Comparison of ENCODE assay signal across 8 mouse cellular contexts in genomic region chr3:116512151-116512903, GRCm38 (mm10). TPM values are rescaled to one million over a fixed set of nuclear protein-coding genes. Genes with fewer than 3 reads are reported as not detected.
DNase-seq lines count a peak whose midpoint lies in the region; ATAC-seq lines count a peak whose summit lies in the region.

No protein-coding gene starts in this region.

- H3K4me3 ChIP-seq in neural tube, embryonic 11.5 days (ENCODE audit: low read depth, low read length) = peak overlapping the region; percentile 55
- H3K4me3 ChIP-seq in forebrain, embryonic 11.5 days (ENCODE audit: low read depth, low read length) = peak overlapping the region; percentile 49
- H3K4me3 ChIP-seq in kidney, embryonic 14.5 days (ENCODE audit: low read length) = peak overlapping the region; percentile 69

- no peaks in the 10 kb centered on the region for H3K27me3 ChIP-seq in neural tube, embryonic 11.5 days (ENCODE audit: control insufficient read depth, insufficient read depth, low read length)
- H3K27me3 ChIP-seq in forebrain, embryonic 11.5 days (ENCODE audit: control insufficient read depth, insufficient read depth, low read length) = no peaks in the 10 kb centered on the region
- H3K27me3 ChIP-seq in kidney, embryonic 14.5 days (ENCODE audit: control insufficient read depth, insufficient read depth, low read length) = no peaks in the 10 kb centered on the region

- peak; percentile 16; the same call in 1 of the 2 replicates for ATAC-seq in neural tube, embryonic 11.5 days (ENCODE audit: insufficient read depth, low FRiP score, low TSS enrichment)
- ATAC-seq in forebrain, embryonic 11.5 days (replicated peaks; ENCODE audit: low FRiP score) = peak; percentile 21
- peak; percentile 29 for ATAC-seq in kidney, embryonic 14.5 days (ENCODE audit: low FRiP score, low TSS enrichment)

- no peak for DNase-seq in neural tube, embryonic 11.5 days (ENCODE audit: low spot score)
- no peak for DNase-seq in neural tube, embryonic 10.5 days (ENCODE audit: extremely low spot score, low spot score)
- DNase-seq in ZHBTc4 (ENCODE audit: low read depth, low spot score) = peak; percentile 91
- no peak for DNase-seq in forebrain, embryonic 11.5 days (ENCODE audit: low spot score)
- DNase-seq in lung, postnatal 36 days = peak; percentile 57
- peak; percentile 34 to 40 for DNase-seq in thymus, postnatal 10 days (ENCODE audit: low spot score in 2 of 2)
- DNase-seq in retina, postnatal 1 day = no peak

- H3K4me2 ChIP-seq in neural tube, embryonic 11.5 days (ENCODE audit: low read depth) = peak overlapping the region; percentile 66
- H3K4me2 ChIP-seq in forebrain, embryonic 11.5 days (ENCODE audit: low read depth, low read length, severe bottlenecking) = peak overlapping the region; percentile 67
- peak overlapping the region; percentile 65 for H3K4me2 ChIP-seq in kidney, embryonic 14.5 days (replicated peaks; ENCODE audit: low read depth, low read length)

- H3K27ac ChIP-seq in neural tube, embryonic 11.5 days (ENCODE audit: low read depth, low read length) = no peak overlapping the region
- no peak overlapping the region for H3K27ac ChIP-seq in forebrain, embryonic 11.5 days (ENCODE audit: low read depth, low read length)
- H3K27ac ChIP-seq in kidney, embryonic 14.5 days (ENCODE audit: low read depth, low read length) = no peak overlapping the region

- H3K9me3 ChIP-seq in neural tube, embryonic 11.5 days (ENCODE audit: control insufficient read depth, low read length) = no peaks in the 10 kb centered on the region
- H3K9me3 ChIP-seq in forebrain, embryonic 11.5 days (ENCODE audit: control insufficient read depth, low read length) = no peaks in the 10 kb centered on the region
- H3K9me3 ChIP-seq in kidney, embryonic 14.5 days (ENCODE audit: control insufficient read depth, low read length) = no peaks in the 10 kb centered on the region

- H3K9ac ChIP-seq in neural tube, embryonic 11.5 days (ENCODE audit: low read length) = no peak overlapping the region
- no peak overlapping the region for H3K9ac ChIP-seq in forebrain, embryonic 11.5 days (ENCODE audit: low read length)
- no peak overlapping the region for H3K9ac ChIP-seq in kidney, embryonic 14.5 days (ENCODE audit: low read depth, low read length)

- H3K36me3 ChIP-seq in neural tube, embryonic 11.5 days (ENCODE audit: control insufficient read depth, insufficient read depth, low read length) = no peaks in the 10 kb centered on the region
- H3K36me3 ChIP-seq in forebrain, embryonic 11.5 days (ENCODE audit: control insufficient read depth, insufficient read depth, low read length) = no peaks in the 10 kb centered on the region
- H3K36me3 ChIP-seq in kidney, embryonic 14.5 days (ENCODE audit: control insufficient read depth, insufficient read depth, low read length) = no peaks in the 10 kb centered on the region

- whole genome bisulfite sequencing in neural tube, embryonic 11.5 days = 43% methylated on average over 12 of the region's 12 CpGs
- WGBS in forebrain, embryonic 11.5 days = 47% methylated on average over 12 of the region's 12 CpGs
- 48% methylated on average over 12 of the region's 12 CpGs for WGBS in kidney, embryonic 14.5 days

- peaks cover 6% of the 10 kb centered on the region for H3K4me1 ChIP-seq in neural tube, embryonic 11.5 days (ENCODE audit: control insufficient read depth, insufficient read depth, low read length)
- no peaks in the 10 kb centered on the region for H3K4me1 ChIP-seq in forebrain, embryonic 11.5 days (replicated peaks; ENCODE audit: control insufficient read depth, insufficient read depth, low read length)
- peaks cover 5% of the 10 kb centered on the region; the same call in 1 of the 2 replicates for H3K4me1 ChIP-seq in kidney, embryonic 14.5 days (ENCODE audit: control insufficient read depth, insufficient read depth, low read length)

RNA-seq across cellular contexts. Expression of gene Dbt, which starts 0.5 kb away (rescaled TPM):
- polyA plus RNA-seq in neural tube, embryonic 11.5 days (2014; fragmentation: Nextera tagmentation; extraction: Ambion mirVana) = 12.5 and 13.0 TPM in 2 replicates
- polyA plus RNA-seq in forebrain, embryonic 11.5 days (2014; fragmentation: Nextera tagmentation; extraction: Ambion mirVana) = 13.5 and 14.4 TPM in 2 replicates
- polyA plus RNA-seq in kidney, embryonic 14.5 days (2014; fragmentation: Nextera tagmentation; extraction: Ambion mirVana) = 14.2 and 17.6 TPM in 2 replicates

RNA-seq across cellular contexts. Expression of gene Rtca, which starts 4.3 kb away (rescaled TPM):
- polyA plus RNA-seq in neural tube, embryonic 11.5 days (2014; fragmentation: Nextera tagmentation; extraction: Ambion mirVana) = 118 and 119 TPM in 2 replicates
- polyA plus RNA-seq in forebrain, embryonic 11.5 days (2014; fragmentation: Nextera tagmentation; extraction: Ambion mirVana) = 112 and 117 TPM in 2 replicates
- 92.2 and 95.6 TPM in 2 replicates for polyA plus RNA-seq in kidney, embryonic 14.5 days (2014; fragmentation: Nextera tagmentation; extraction: Ambion mirVana)

RNA-seq across cellular contexts. Expression of gene Lrrc39, which starts 50.4 kb away (rescaled TPM):
- 0.65 and 0.99 TPM in 2 replicates for polyA plus RNA-seq in neural tube, embryonic 11.5 days (2014; fragmentation: Nextera tagmentation; extraction: Ambion mirVana)
- polyA plus RNA-seq in forebrain, embryonic 11.5 days (2014; fragmentation: Nextera tagmentation; extraction: Ambion mirVana) = 0.72 and 0.85 TPM in 2 replicates
- polyA plus RNA-seq in kidney, embryonic 14.5 days (2014; fragmentation: Nextera tagmentation; extraction: Ambion mirVana) = 0.45 and 0.61 TPM in 2 replicates

Comparison
In these comparisons a context has a peak if more than half of its experiments do, and no peak if none do; other contexts are left out.
1. DNase-seq: peak in ZHBTc4 (single experiment), lung, postnatal 36 days (single experiment) and thymus, postnatal 10 days (2 of 2); none in neural tube, embryonic 11.5 days (single experiment), neural tube, embryonic 10.5 days (single experiment), forebrain, embryonic 11.5 days (single experiment) and retina, postnatal 1 day (single experiment).
2. Peak in every context shown above with its lines, with median percentiles within 50 percentile points of each other: ATAC-seq, H3K4me2 ChIP-seq and H3K4me3 ChIP-seq.